ENCODE assay signal across 13 mouse cellular contexts in genomic region chr6:146397803-146398202, GRCm38 (mm10).
"Had no signal": no experiment of that assay in that cellular context is flagged by ENCODE, and none has a peak within 500 bp of the region (broad histone marks: within the 10 kb centered on the region; RNA-seq: fewer than 3 reads in every experiment).

No protein-coding gene starts in this region.

- H3K27me3 ChIP-seq: kidney, embryonic 15.5 days; limb, embryonic 15.5 days; liver, embryonic 13.5 days; neural tube, embryonic 13.5 days had no signal

- H3K9ac ChIP-seq: kidney, embryonic 15.5 days; limb, embryonic 15.5 days; liver, embryonic 13.5 days; midbrain, embryonic 12.5 days; neural tube, embryonic 13.5 days had no signal

- H3K4me2 ChIP-seq: kidney, embryonic 15.5 days; limb, embryonic 15.5 days; liver, embryonic 13.5 days; midbrain, embryonic 12.5 days; neural tube, embryonic 13.5 days had no signal

- DNase-seq: kidney, postnatal 14 days; layer of hippocampus, postnatal 36 days; liver, embryonic 13.5 days; lung, adult 18-20 months; lung, postnatal 4 days; right cerebral cortex, adult 18-20 months; right cerebral cortex, postnatal 25 days had no signal

- H3K9me3 ChIP-seq: kidney, embryonic 15.5 days; limb, embryonic 15.5 days; liver, embryonic 13.5 days; midbrain, embryonic 12.5 days; neural tube, embryonic 13.5 days had no signal

- H3K4me1 ChIP-seq: liver, embryonic 13.5 days; midbrain, embryonic 12.5 days; neural tube, embryonic 13.5 days had no signal

- H3K36me3 ChIP-seq: kidney, embryonic 15.5 days; limb, embryonic 15.5 days; liver, embryonic 13.5 days; midbrain, embryonic 12.5 days; neural tube, embryonic 13.5 days had no signal

- H3K4me3 ChIP-seq: kidney, embryonic 15.5 days; limb, embryonic 15.5 days; liver, embryonic 13.5 days; midbrain, embryonic 12.5 days; neural tube, embryonic 13.5 days had no signal

- ATAC-seq: midbrain, embryonic 16.5 days had no signal

- H3K27ac ChIP-seq: kidney, embryonic 15.5 days; limb, embryonic 15.5 days; liver, embryonic 13.5 days; midbrain, embryonic 12.5 days; neural tube, embryonic 13.5 days; stomach, postnatal 0 days had no signal
